24 mouse cellular contexts compared by ENCODE assay signal in genomic region chr9:115304149-115304548, GRCm38 (mm10). TPM values are rescaled to one million over a fixed set of nuclear protein-coding genes. Genes with fewer than 3 reads are reported as not detected.
DNase-seq lines count a peak whose midpoint lies in the region; ATAC-seq and TF ChIP-seq lines count a peak whose summit lies in the region.
"Had no signal": no experiment of that assay in that cellular context is flagged by ENCODE, and none has a peak within 500 bp of the region (broad histone marks: within the 10 kb centered on the region; RNA-seq: fewer than 3 reads in every experiment).

No protein-coding gene starts in this region.

- DNase-seq in liver, result no peak
- no peak for DNase-seq in MEL (ENCODE audit: low read depth, low spot score)
- no peak for DNase-seq in heart, adult 9 months (ENCODE audit: low spot score in 2 of 2)
- DNase-seq: adrenal gland, adult 2 months; adrenal gland, postnatal 10 days; adrenal gland, postnatal 25 days; cerebellum, adult 11 months; cerebellum, adult 18-20 months; cerebellum, adult 8-10 months; cerebellum, adult 9-11 months; cerebellum, postnatal 14 days; cerebellum, postnatal 36 days; embryo, embryonic 11 days had no signal

- H3K9me3 ChIP-seq in intestine, postnatal 0 days (ENCODE audit: control insufficient read depth), result no peaks in the 10 kb centered on the region
- no peaks in the 10 kb centered on the region for H3K9me3 ChIP-seq in intestine, embryonic 15.5 days
- no peaks in the 10 kb centered on the region for H3K9me3 ChIP-seq in liver, embryonic 12.5 days (replicated peaks)
- H3K9me3 ChIP-seq in MEL (replicated peaks; ENCODE audit: insufficient read depth, low read length), result no peaks in the 10 kb centered on the region
- H3K9me3 ChIP-seq: embryonic facial prominence, embryonic 13.5 days; embryonic facial prominence, embryonic 15.5 days; forebrain, embryonic 10.5 days; forebrain, embryonic 12.5 days; G1E had no signal

- no peak for TF ChIP-seq POLR2A in MEL (IDR thresholded peaks at IDR 0.05; ENCODE audit: control insufficient read depth in 1 of 2, insufficient read depth in 1 of 2, low read depth in 1 of 2, low read length in 2 of 2, poor library complexity in 1 of 2)

- peaks cover 8% of the 10 kb centered on the region for H3K4me1 ChIP-seq in intestine, postnatal 0 days (replicated peaks; ENCODE audit: control insufficient read depth, insufficient read depth, low read length)
- peaks cover 30% of the 10 kb centered on the region for H3K4me1 ChIP-seq in intestine, embryonic 15.5 days (replicated peaks)
- H3K4me1 ChIP-seq in liver, embryonic 12.5 days, result peaks cover 79% of the 10 kb centered on the region
- peaks cover 23 to 32% of the 10 kb centered on the region in 2 experiments for H3K4me1 ChIP-seq in MEL (ENCODE audit: control insufficient read depth in 1 of 2, insufficient read depth in 2 of 2, low read length in 2 of 2)

- no peaks in the 10 kb centered on the region for H3K36me3 ChIP-seq in intestine, postnatal 0 days (ENCODE audit: control insufficient read depth, insufficient read depth)
- H3K36me3 ChIP-seq in intestine, embryonic 15.5 days, result no peaks in the 10 kb centered on the region; the same call in 1 of the 2 replicates
- peaks cover 26% of the 10 kb centered on the region for H3K36me3 ChIP-seq in liver, embryonic 12.5 days
- H3K36me3 ChIP-seq in MEL (ENCODE audit: control insufficient read depth in 1 of 2, insufficient read depth in 2 of 2, low read length in 2 of 2), result peaks cover 3 to 54% of the 10 kb centered on the region in 2 experiments
- H3K36me3 ChIP-seq: embryonic facial prominence, embryonic 15.5 days had no signal

- H3K27me3 ChIP-seq in intestine, postnatal 0 days (replicated peaks; ENCODE audit: control insufficient read depth, insufficient read depth, low read length), result no peaks in the 10 kb centered on the region
- H3K27me3 ChIP-seq in intestine, embryonic 15.5 days (replicated peaks), result no peaks in the 10 kb centered on the region
- H3K27me3 ChIP-seq in liver, embryonic 12.5 days (replicated peaks), result no peaks in the 10 kb centered on the region
- H3K27me3 ChIP-seq in MEL (ENCODE audit: control insufficient read depth in 1 of 2, insufficient read depth in 2 of 2, low read length in 2 of 2), result no peaks in the 10 kb centered on the region
- H3K27me3 ChIP-seq: embryonic facial prominence, embryonic 13.5 days; embryonic facial prominence, embryonic 15.5 days; forebrain, embryonic 12.5 days had no signal

- no peak for ATAC-seq in intestine, postnatal 0 days
- ATAC-seq in intestine, embryonic 15.5 days, result no peak
- ATAC-seq in liver, embryonic 12.5 days, result no peak
- ATAC-seq: forebrain, embryonic 14.5 days; forebrain, embryonic 16.5 days had no signal

- no peak for TF ChIP-seq EP300 in MEL (IDR thresholded peaks at IDR 0.05; ENCODE audit: low read depth in 1 of 2, low read length in 2 of 2)

- TF ChIP-seq RAD21 in MEL (IDR thresholded peaks at IDR 0.05; ENCODE audit: low read depth, low read length), result no peak

- peak overlapping the region; percentile 22; the same call in 1 of the 2 replicates for H3K4me2 ChIP-seq in intestine, postnatal 0 days (replicated peaks; ENCODE audit: low read depth)
- no peak overlapping the region; the same call in 1 of the 2 replicates for H3K4me2 ChIP-seq in intestine, embryonic 15.5 days (replicated peaks)
- 0 out of 2 replicates have a peak overlapping the region, but pooled peaks have one; percentile 10 for H3K4me2 ChIP-seq in liver, embryonic 12.5 days
- H3K4me2 ChIP-seq: embryonic facial prominence, embryonic 13.5 days; embryonic facial prominence, embryonic 15.5 days; forebrain, embryonic 12.5 days had no signal

- H3K27ac ChIP-seq in intestine, postnatal 0 days (ENCODE audit: low read depth, low read length), result no peak overlapping the region
- no peak overlapping the region for H3K27ac ChIP-seq in intestine, embryonic 15.5 days
- no peak overlapping the region for H3K27ac ChIP-seq in liver, embryonic 12.5 days
- H3K27ac ChIP-seq in MEL (ENCODE audit: control insufficient read depth, low read depth, low read length), result no peak overlapping the region
- H3K27ac ChIP-seq: embryonic facial prominence, embryonic 13.5 days; embryonic facial prominence, embryonic 15.5 days; forebrain, embryonic 10.5 days; forebrain, embryonic 12.5 days had no signal

- H3K4me3 ChIP-seq in intestine, postnatal 0 days (ENCODE audit: low read depth, low read length), result no peak overlapping the region
- H3K4me3 ChIP-seq in intestine, embryonic 15.5 days (replicated peaks), result no peak overlapping the region
- no peak overlapping the region for H3K4me3 ChIP-seq in liver, embryonic 12.5 days
- H3K4me3 ChIP-seq in MEL (ENCODE audit: control insufficient read depth in 1 of 2, insufficient read depth in 1 of 2, low read depth in 2 of 2, low read length in 2 of 2), result no peak overlapping the region
- H3K4me3 ChIP-seq: embryonic facial prominence, embryonic 13.5 days; embryonic facial prominence, embryonic 15.5 days; erythroblast, embryonic 14.5 days; forebrain, embryonic 10.5 days; forebrain, embryonic 12.5 days had no signal

- no peak overlapping the region for H3K9ac ChIP-seq in intestine, postnatal 0 days (ENCODE audit: low read depth, low read length)
- H3K9ac ChIP-seq in intestine, embryonic 15.5 days, result no peak overlapping the region
- no peak overlapping the region for H3K9ac ChIP-seq in liver, embryonic 12.5 days
- H3K9ac ChIP-seq in MEL (ENCODE audit: control insufficient read depth, low read depth, low read length, poor library complexity, severe bottlenecking), result no peak overlapping the region
- H3K9ac ChIP-seq: embryonic facial prominence, embryonic 13.5 days; embryonic facial prominence, embryonic 15.5 days; forebrain, embryonic 12.5 days had no signal

- no peak for TF ChIP-seq CTCF in intestine, postnatal 0 days (IDR thresholded peaks at IDR 0.05; ENCODE audit: low read depth)
- TF ChIP-seq CTCF in MEL (IDR thresholded peaks at IDR 0.05 in 2 of 3, conservative IDR thresholded peaks at IDR 0.05 in 1 of 3; ENCODE audit: control insufficient read depth in 1 of 3, insufficient read depth in 1 of 3, low read depth in 2 of 3, low read length in 3 of 3, poor library complexity in 1 of 3, severe bottlenecking in 1 of 3), result no peak

- peaks cover 84% of the 10 kb centered on the region for H3K79me2 ChIP-seq in MEL (ENCODE audit: control insufficient read depth, insufficient read depth, low read length, poor library complexity)

- 44% methylated on average over 4 of the region's 4 CpGs for WGBS in intestine, postnatal 0 days
- 69% methylated on average over 4 of the region's 4 CpGs for WGBS in intestine, embryonic 15.5 days
- WGBS in liver, embryonic 12.5 days (ENCODE audit: insufficient replicate concordance), result 65% methylated on average over 4 of the region's 4 CpGs

TF ChIP-seq in MEL, 35 proteins besides CTCF, POLR2A, EP300 and RAD21:
- TF ChIP-seq ZNF384 (IDR thresholded peaks at IDR 0.05; ENCODE audit: low read depth, low read length) (peak; percentile 52; the same call in 1 of the 2 replicates), USF2 (IDR thresholded peaks at IDR 0.05; ENCODE audit: borderline replicate concordance in 1 of 2, insufficient read depth in 1 of 2, low read depth in 1 of 2, low read length in 2 of 2) (no peak)

RNA-seq across cellular contexts. Expression of gene Stt3b, which starts 6.1 kb away (rescaled TPM):
- polyA plus RNA-seq in intestine, postnatal 0 days (2015; fragmentation: Nextera tagmentation; extraction: Ambion mirVana), result 51.5 and 54.1 TPM in 2 replicates
- 128 TPM in 2 replicates for polyA plus RNA-seq in intestine, embryonic 15.5 days (2015; fragmentation: Nextera tagmentation; extraction: Ambion mirVana)
- 102 and 106 TPM in 2 replicates for polyA plus RNA-seq in liver, embryonic 12.5 days (2016; fragmentation: Nextera tagmentation; extraction: Ambion mirVana)
- 94.9 and 97.6 TPM in 2 replicates for total RNA-seq in MEL (2012; rRNA removed)
- 100 to 1,000 TPM in 1 of 2 experiments, 10 to 100 TPM in 1; 81.9 to 263 TPM for polyA plus RNA-seq in MEL (2012; ENCODE audit: insufficient read depth in 1 of 2, insufficient read length in 2 of 2, low read depth in 1 of 2, low replicate concordance in 2 of 2, missing spikeins in 1 of 2)
